14 mouse cellular contexts compared by ENCODE assay signal in genomic region chr13:103412566-103412965, GRCm38 (mm10).
"Had no signal": no experiment of that assay in that cellular context is flagged by ENCODE, and none has a peak within 500 bp of the region (broad histone marks: within the 10 kb centered on the region; RNA-seq: fewer than 3 reads in every experiment).

No protein-coding gene starts in this region.

- DNase-seq: kidney, adult 18-20 months; kidney, adult 9 months; kidney, postnatal 14 days; kidney, postnatal 4 days; layer of hippocampus, adult 9-11 months; liver, embryonic 13.5 days; lung, adult 2 months; lung, postnatal 14 days; lung, postnatal 4 days; thymus, postnatal 14 days had no signal

- H3K36me3 ChIP-seq: liver, embryonic 13.5 days; midbrain, embryonic 12.5 days; midbrain, embryonic 15.5 days; neural tube, embryonic 13.5 days had no signal

- H3K4me3 ChIP-seq: liver, embryonic 13.5 days; midbrain, embryonic 12.5 days; midbrain, embryonic 15.5 days; neural tube, embryonic 13.5 days had no signal

- H3K4me1 ChIP-seq: liver, embryonic 13.5 days; midbrain, embryonic 12.5 days; midbrain, embryonic 15.5 days; neural tube, embryonic 13.5 days had no signal

- H3K9me3 ChIP-seq: liver, embryonic 13.5 days; midbrain, embryonic 12.5 days; midbrain, embryonic 15.5 days; neural tube, embryonic 13.5 days had no signal

- H3K27me3 ChIP-seq: liver, embryonic 13.5 days; midbrain, embryonic 12.5 days; midbrain, embryonic 15.5 days; neural tube, embryonic 13.5 days had no signal

- ATAC-seq: intestine, embryonic 16.5 days; midbrain, embryonic 15.5 days had no signal
